Mouse (Mus musculus) MEL (cell line): ENCODE measurements at regions not wholly inside any gene's neighbourhood (a gene's known extent, or its start where the extent isn't known, plus 50 kb on each side); places are given as distances from the start of the nearest gene placed in this dataset.

Experiments
- DNase-seq: peaks from one replicate; pipeline ENCODE4 v3.0.0; 2011; ENCODE audit warnings: low read depth, low spot score
- H3K27ac ChIP-seq: 2 replicates; pipeline ENCODE4 v1.5.1; 2012; ENCODE audit warnings: low read depth, mild to moderate bottlenecking, control low read depth, low read length, moderate library complexity; ENCODE audit not compliant: control insufficient read depth
- H3K27me3 ChIP-seq, 2 experiments: fragments of 150-350 bp in 1 of 2; sonication (generic) in 1 of 2; 2 replicates each; pipeline ENCODE4 v1.6.1; 2012; ENCODE audit warnings: low read length in 2 of 2, mild to moderate bottlenecking in 2 of 2, improper control_type of control experiment in 1 of 2, moderate library complexity in 1 of 2; ENCODE audit not compliant: insufficient read depth in 2 of 2, control insufficient read depth in 1 of 2
- H3K36me3 ChIP-seq, 2 experiments: 2 replicates each; pipeline ENCODE4 v1.6.1; 2012 to 2014; ENCODE audit warnings: low read length in 2 of 2, improper control_type of control experiment in 1 of 2, inconsistent platforms in 1 of 2, mild to moderate bottlenecking in 1 of 2; ENCODE audit not compliant: insufficient read depth in 2 of 2, control insufficient read depth in 1 of 2
- H3K4me1 ChIP-seq, 2 experiments: fragments of 150-350 bp in 1 of 2; sonication (generic) in 1 of 2; 2 replicates each; pipeline ENCODE4 v1.6.1; 2012; ENCODE audit warnings: low read length in 2 of 2, improper control_type of control experiment in 1 of 2, mild to moderate bottlenecking in 1 of 2; ENCODE audit not compliant: insufficient read depth in 2 of 2, control insufficient read depth in 1 of 2
- H3K4me3 ChIP-seq, 2 experiments: fragments of 150-350 bp in 1 of 2; sonication (generic) in 1 of 2; 2 replicates each; pipeline ENCODE4 v1.5.1; 2012; ENCODE audit warnings: low read depth in 2 of 2, low read length in 2 of 2, mild to moderate bottlenecking in 2 of 2, moderate library complexity in 2 of 2, control low read depth in 1 of 2, improper control_type of control experiment in 1 of 2; ENCODE audit not compliant: control insufficient read depth in 1 of 2, insufficient read depth in 1 of 2
- H3K79me2 ChIP-seq: 2 replicates; pipeline ENCODE4 v1.6.1; 2012; ENCODE audit warnings: mild to moderate bottlenecking, low read length, moderate library complexity; ENCODE audit not compliant: control insufficient read depth, poor library complexity, insufficient read depth
- H3K9ac ChIP-seq: 2 replicates; pipeline ENCODE4 v1.6.1; 2012; ENCODE audit warnings: low read depth, mild to moderate bottlenecking, control low read depth, low read length, moderate library complexity; ENCODE audit not compliant: control insufficient read depth, poor library complexity, severe bottlenecking
- H3K9me3 ChIP-seq: fragments of 150-350 bp; sonication (generic); replicated peaks from 2 replicates; pipeline ENCODE4 v1.6.1; 2012; ENCODE audit warnings: mild to moderate bottlenecking, low read length, improper control_type of control experiment, moderate library complexity; ENCODE audit not compliant: insufficient read depth
- E2F4 ChIP-seq: IDR thresholded peaks from 2 replicates; pipeline ENCODE4 v1.6.1; 2011; ENCODE audit warnings: low read depth, low read length, improper control_type of control experiment, borderline replicate concordance
- ELF1 ChIP-seq: IDR thresholded peaks from 2 replicates; pipeline ENCODE4 v1.6.1; 2014; ENCODE audit warnings: low read depth, mild to moderate bottlenecking, inconsistent platforms, low read length, improper control_type of control experiment, moderate library complexity
- EP300 ChIP-seq, 2 experiments: IDR thresholded peaks; 2 replicates each; pipeline ENCODE4 v1.6.1; 2011; ENCODE audit warnings: improper control_type of control experiment in 2 of 2, low read length in 2 of 2, low read depth in 1 of 2, mild to moderate bottlenecking in 1 of 2
- ETS1 ChIP-seq: IDR thresholded peaks from 2 replicates; pipeline ENCODE4 v1.6.1; 2012; ENCODE audit warnings: low read depth, mild to moderate bottlenecking, inconsistent platforms, low read length, improper control_type of control experiment, moderate library complexity
- GABPA ChIP-seq: IDR thresholded peaks from 2 replicates; pipeline ENCODE4 v1.6.1; 2012; ENCODE audit warnings: low read depth, mild to moderate bottlenecking, inconsistent platforms, low read length, improper control_type of control experiment, moderate library complexity
- JUND ChIP-seq: IDR thresholded peaks from 2 replicates; pipeline ENCODE4 v1.6.1; 2011; ENCODE audit warnings: low read depth, mild to moderate bottlenecking, improper control_type of control experiment, low read length
- KAT2A ChIP-seq: conservative IDR thresholded peaks from 2 replicates; pipeline ENCODE4 v1.6.1; 2012; ENCODE audit warnings: low read depth, low read length, improper control_type of control experiment, inconsistent platforms
- MAX ChIP-seq: IDR thresholded peaks from 2 replicates; pipeline ENCODE4 v1.6.1; 2011; ENCODE audit warnings: low read length, improper control_type of control experiment
- MEF2A ChIP-seq: IDR thresholded peaks from 2 replicates; pipeline ENCODE4 v1.6.1; 2014; ENCODE audit warnings: low read depth, mild to moderate bottlenecking, inconsistent platforms, low read length, improper control_type of control experiment; ENCODE audit not compliant: poor library complexity, insufficient replicate concordance, severe bottlenecking; ENCODE audit errors: extremely low read depth
- MXI1 ChIP-seq: IDR thresholded peaks from 2 replicates; pipeline ENCODE4 v1.6.1; 2011; ENCODE audit warnings: mild to moderate bottlenecking, low read depth, low read length, improper control_type of control experiment
- MYB ChIP-seq: IDR thresholded peaks from 2 replicates; pipeline ENCODE4 v1.6.1; 2011; ENCODE audit warnings: mild to moderate bottlenecking, low read depth, low read length, improper control_type of control experiment
- NELFE ChIP-seq: IDR thresholded peaks from 2 replicates; pipeline ENCODE4 v1.6.1; 2011; ENCODE audit warnings: low read depth, low read length, improper control_type of control experiment
- NRF1 ChIP-seq: IDR thresholded peaks from 2 replicates; pipeline ENCODE4 v1.6.1; 2014; ENCODE audit warnings: low read depth, mild to moderate bottlenecking, inconsistent platforms, low read length, improper control_type of control experiment, moderate library complexity; ENCODE audit not compliant: poor library complexity, insufficient read depth, severe bottlenecking
- RAD21 ChIP-seq: IDR thresholded peaks from 2 replicates; pipeline ENCODE4 v1.6.1; 2011; ENCODE audit warnings: mild to moderate bottlenecking, low read depth, low read length, improper control_type of control experiment
- SIN3A ChIP-seq: IDR thresholded peaks from 2 replicates; pipeline ENCODE4 v1.6.1; 2012; ENCODE audit warnings: low read length, improper control_type of control experiment, inconsistent platforms
- TAL1 ChIP-seq: IDR thresholded peaks from 2 replicates; pipeline ENCODE4 v1.6.1; 2012; ENCODE audit warnings: mild to moderate bottlenecking, inconsistent platforms, low read length, moderate library complexity, mixed read lengths
- TCF12 ChIP-seq: IDR thresholded peaks from 2 replicates; pipeline ENCODE4 v1.6.1; 2014; ENCODE audit warnings: low read depth, mild to moderate bottlenecking, inconsistent platforms, low read length, improper control_type of control experiment, moderate library complexity
- UBTF ChIP-seq: IDR thresholded peaks from 2 replicates; pipeline ENCODE4 v1.6.1; 2012; ENCODE audit warnings: low read depth, mild to moderate bottlenecking, inconsistent platforms, low read length, improper control_type of control experiment, moderate library complexity, borderline replicate concordance; ENCODE audit not compliant: insufficient read depth
- USF1 ChIP-seq: IDR thresholded peaks from 2 replicates; pipeline ENCODE4 v1.6.1; 2014; ENCODE audit warnings: low read depth, mild to moderate bottlenecking, inconsistent platforms, low read length, improper control_type of control experiment, moderate library complexity
- ZC3H11A ChIP-seq: IDR thresholded peaks from 2 replicates; pipeline ENCODE4 v1.6.1; 2012; ENCODE audit warnings: low read depth, mild to moderate bottlenecking, inconsistent platforms, low read length, improper control_type of control experiment
- ZKSCAN1 ChIP-seq: IDR thresholded peaks from 2 replicates; pipeline ENCODE4 v1.6.1; 2012; ENCODE audit warnings: low read depth, mild to moderate bottlenecking, inconsistent platforms, low read length, improper control_type of control experiment, moderate library complexity
- ZMIZ1 ChIP-seq: IDR thresholded peaks from 2 replicates; pipeline ENCODE4 v1.6.1; 2012; ENCODE audit warnings: low read depth, mild to moderate bottlenecking, inconsistent platforms, low read length, improper control_type of control experiment, moderate library complexity
- ZNF384 ChIP-seq: IDR thresholded peaks from 2 replicates; pipeline ENCODE4 v1.6.1; 2012; ENCODE audit warnings: low read depth, mild to moderate bottlenecking, inconsistent platforms, low read length, improper control_type of control experiment

GRCm38 (mm10) chr9:85432220-85432619 lies 105.1 kb upstream of the Tent5a start:
- Histone ChIP-seq H3K9me3 (no peaks in the 10 kb centered on the region), H3K9ac (no peak overlapping the region), H3K4me1 (no peaks in the 10 kb centered on the region), H3K4me3 (no peak overlapping the region), H3K27me3 (peaks cover 0 to 1% of the 10 kb centered on the region in 2 experiments; a peak in 1 of 4 replicates), H3K36me3 (no peaks in the 10 kb centered on the region), H3K27ac (no peak overlapping the region), H3K79me2 (no peaks in the 10 kb centered on the region)
- no peak for DNase-seq
- TF ChIP-seq MXI1 (no peak), GABPA (no peak), NRF1 (no peak), EP300 (IDR thresholded peaks at IDR 0.05; ENCODE audit: low read depth in 1 of 2, low read length in 2 of 2) (no peak), TAL1 (no peak), MEF2A (no peak), SIN3A (no peak), JUND (no peak), MYB (no peak), NELFE (no peak), ZKSCAN1 (no peak), RAD21 (no peak), ZMIZ1 (no peak), ZC3H11A (no peak), UBTF (no peak), ZNF384 (no peak), TCF12 (no peak)

GRCm38 (mm10) chr9:85426809-85427208 lies 99.7 kb upstream of the Tent5a start:
- Histone ChIP-seq H3K9me3 (no peaks in the 10 kb centered on the region), H3K4me3 (no peak overlapping the region), H3K9ac (no peak overlapping the region), H3K27ac (no peak overlapping the region), H3K36me3 (no peaks in the 10 kb centered on the region), H3K79me2 (no peaks in the 10 kb centered on the region), H3K4me1 (no peaks in the 10 kb centered on the region), H3K27me3 (no peaks in the 10 kb centered on the region; a peak in 1 of 4 replicates)
- TF ChIP-seq MAX (no peak), ELF1 (no peak), ETS1 (no peak), E2F4 (no peak), KAT2A (no peak), TAL1 (no peak), USF1 (no peak), MEF2A (no peak)
- no peak for DNase-seq
